Mouse (Mus musculus) cerebellum, adult 2 months (tissue): ENCODE measurements around the gene Kcmf1.

Experiments
- CTCF ChIP-seq: fragments of 200-500 bp; IDR thresholded peaks from 2 replicates; pipeline ENCODE4 v1.5.1; 2011; ENCODE audit warnings: low read depth, mild to moderate bottlenecking, control low read depth, low read length, moderate library complexity, borderline replicate concordance; ENCODE audit not compliant: insufficient read depth
- POLR2A ChIP-seq: fragments of 200-500 bp; IDR thresholded peaks from 2 replicates; pipeline ENCODE4 v1.6.1; 2011; ENCODE audit warnings: low read length, control low read depth, borderline replicate concordance; ENCODE audit not compliant: insufficient read depth

DNA sequence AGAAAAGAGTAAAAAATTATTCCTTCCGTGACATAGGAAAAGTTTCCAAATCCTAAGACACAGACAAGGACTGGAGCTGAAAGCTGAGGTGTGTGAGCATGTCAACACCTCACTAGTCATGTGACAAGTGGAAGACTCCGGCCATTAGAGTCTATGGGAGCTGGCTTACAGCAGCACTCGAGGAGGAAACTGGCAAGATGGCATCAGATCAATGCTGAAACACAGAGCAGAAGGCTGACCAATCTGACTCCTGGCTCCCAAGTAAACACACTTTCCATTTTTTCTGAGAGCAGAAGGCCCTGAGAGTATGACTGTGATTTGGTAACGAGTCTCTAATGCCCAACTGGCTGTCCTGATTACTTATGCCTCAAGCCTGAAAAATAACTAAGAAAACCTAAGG, 47.6 kb downstream of the Kcmf1 start:
- TF ChIP-seq CTCF (no peak), POLR2A (no peak)
